Mouse (Mus musculus): ENCODE data around the gene Necab3.

The Necab3 gene

DNA sequence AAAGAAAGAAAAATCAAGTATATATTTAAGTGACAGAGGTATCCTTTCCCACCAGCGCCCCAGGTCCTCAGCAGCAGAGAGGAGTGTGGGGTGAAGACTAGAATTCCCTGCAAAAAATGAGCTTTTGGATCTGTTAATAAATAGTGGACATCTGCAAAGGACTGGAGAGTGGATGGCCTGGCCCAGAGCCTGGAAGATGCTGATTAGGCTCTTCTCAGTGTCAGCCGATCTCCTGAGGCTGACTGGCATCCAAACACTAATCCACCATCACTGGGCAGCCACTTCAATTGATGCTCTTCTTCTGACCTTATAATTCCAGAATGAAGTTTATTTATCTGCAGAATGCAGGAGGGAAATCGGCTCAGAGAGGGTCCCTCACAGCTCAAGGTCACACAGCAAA lies 14.3 kb upstream of the Necab3 start:
- in situ Hi-C loops (cut with MboI, MseI) = no loop called here

DNA sequence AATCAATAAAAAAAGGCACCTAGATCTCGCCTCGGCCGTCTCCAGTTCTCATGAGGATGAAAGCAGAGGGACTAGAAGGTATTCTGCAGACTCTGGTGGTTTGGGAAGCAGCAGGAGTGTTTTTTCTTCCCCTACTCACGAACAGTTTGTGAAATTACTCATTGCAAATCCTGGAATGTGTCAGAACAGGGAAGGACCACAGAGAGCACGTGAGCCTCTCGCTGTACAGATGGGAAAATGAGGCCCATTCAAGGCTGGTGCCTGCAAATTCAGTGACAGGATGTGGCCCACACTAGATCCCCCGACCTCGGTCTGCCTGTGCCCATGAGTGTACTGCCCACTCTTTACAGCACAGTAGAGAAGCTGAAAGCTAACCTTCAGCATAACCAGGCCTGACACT lies 13.3 kb upstream of the Necab3 start:
- in situ Hi-C loops (cut with MboI, MseI) = no loop called here

GRCm38 (mm10) chr2:154571266-154571665 lies 12.6 kb upstream of the Necab3 start:
- in situ Hi-C loops (cut with MboI, MseI) = no loop called here

DNA sequence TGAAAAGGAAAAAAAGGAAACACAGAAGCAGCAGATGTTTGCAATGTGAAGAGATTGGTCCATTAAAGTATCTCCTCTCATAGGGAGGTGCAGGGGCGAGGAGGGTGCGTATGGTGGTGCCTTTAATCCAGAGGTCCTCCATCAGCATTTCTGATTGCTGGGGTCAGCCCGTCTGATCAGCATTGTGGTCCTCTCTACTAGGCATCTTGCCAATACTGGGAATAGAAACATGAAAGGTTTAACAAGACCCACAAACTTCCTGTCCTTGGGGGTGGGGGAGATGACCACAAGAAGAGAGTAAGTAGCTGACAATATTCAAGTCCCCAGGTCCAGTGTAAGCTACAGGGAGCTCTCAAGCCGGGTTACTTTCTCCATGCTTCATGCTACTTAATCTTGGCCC lies 12.0 kb upstream of the Necab3 start:
- in situ Hi-C loops (cut with MboI, MseI) = no loop called here

- in situ Hi-C loops (cut with MboI, MseI) = no loop called here
These were observed 11.2 kb upstream of the Necab3 start, which contains the start of gene E2f1 for GRCm38 (mm10) chr2:154569836-154570286. Gene E2f1 (minus strand): TSS chr2:154569892.

DNA sequence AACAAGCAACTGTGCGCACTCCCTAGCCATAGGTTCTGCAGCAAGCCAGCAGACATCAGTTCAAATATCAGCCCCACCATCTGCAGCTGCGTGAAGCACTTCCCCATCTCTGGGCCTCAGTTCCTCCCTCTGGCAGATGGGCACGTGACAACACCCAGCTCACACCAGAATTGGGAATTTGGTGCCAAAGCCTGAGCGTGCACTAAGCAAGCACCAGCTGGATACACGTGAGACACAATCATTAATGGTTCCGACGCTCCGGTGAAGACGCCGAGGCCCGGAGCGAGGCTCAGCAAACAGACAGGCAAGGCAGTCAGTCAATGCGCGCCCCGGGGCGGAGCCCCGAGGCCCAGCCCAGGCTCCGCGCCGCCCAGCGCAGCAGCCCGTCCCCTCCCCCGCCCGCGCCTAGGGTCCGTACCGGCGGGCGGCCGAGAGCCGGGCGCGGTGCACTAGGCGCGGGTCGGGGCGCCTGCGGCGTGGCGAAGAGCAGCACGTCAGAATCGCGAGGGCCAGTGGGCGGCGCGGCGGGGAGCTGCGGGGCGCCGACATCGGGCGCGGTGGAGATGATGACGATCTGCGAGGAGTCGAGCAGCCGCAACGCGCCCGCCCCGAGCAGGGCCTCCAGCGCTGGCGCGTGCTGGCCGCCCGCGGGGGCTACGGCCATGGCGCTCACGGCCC lies 10.5 kb upstream of the Necab3 start:
- in situ Hi-C loops (cut with MboI, MseI) = no loop called here

DNA sequence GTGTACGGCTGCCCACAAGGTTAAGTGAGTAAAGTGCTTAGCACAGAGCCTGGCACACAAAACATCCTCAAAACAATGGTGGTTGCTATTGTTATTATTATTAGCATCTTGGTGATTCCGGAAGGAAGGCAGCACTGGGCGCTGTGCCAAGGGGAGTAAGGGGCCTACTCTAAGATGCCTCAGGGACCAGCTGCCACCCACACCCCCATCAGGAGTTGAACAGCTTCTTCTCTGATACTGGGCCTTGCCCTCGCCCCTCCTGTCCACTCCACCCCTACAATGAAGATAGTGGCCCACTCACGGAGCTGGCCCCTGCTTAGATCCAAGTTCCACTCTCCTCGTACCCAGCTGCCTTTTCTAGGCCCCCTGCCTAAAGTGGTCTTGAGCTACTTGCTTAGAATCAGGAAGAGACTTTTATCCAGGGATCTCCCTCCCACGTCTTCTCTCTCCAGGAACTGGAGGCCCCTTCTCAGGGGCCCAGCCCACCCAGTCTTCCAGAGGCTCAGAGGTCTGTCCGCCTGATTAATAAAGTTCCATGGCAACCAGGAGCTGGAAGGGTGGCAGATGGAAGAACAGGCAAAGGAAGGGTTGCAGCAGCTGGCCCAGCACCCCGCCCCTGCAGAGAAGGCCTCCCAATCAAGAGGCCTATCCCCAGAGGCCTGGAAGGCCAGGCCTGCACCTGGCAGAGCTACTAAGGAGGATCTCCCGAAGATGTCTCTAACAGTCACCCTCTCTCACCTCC lies 9.8 kb upstream of the Necab3 start:
- in situ Hi-C loops (cut with MboI, MseI) = no loop called here

- in situ Hi-C loops (cut with MboI, MseI) = no loop called here
These were observed 9.1 kb upstream of the Necab3 start for GRCm38 (mm10) chr2:154567766-154568165.

DNA sequence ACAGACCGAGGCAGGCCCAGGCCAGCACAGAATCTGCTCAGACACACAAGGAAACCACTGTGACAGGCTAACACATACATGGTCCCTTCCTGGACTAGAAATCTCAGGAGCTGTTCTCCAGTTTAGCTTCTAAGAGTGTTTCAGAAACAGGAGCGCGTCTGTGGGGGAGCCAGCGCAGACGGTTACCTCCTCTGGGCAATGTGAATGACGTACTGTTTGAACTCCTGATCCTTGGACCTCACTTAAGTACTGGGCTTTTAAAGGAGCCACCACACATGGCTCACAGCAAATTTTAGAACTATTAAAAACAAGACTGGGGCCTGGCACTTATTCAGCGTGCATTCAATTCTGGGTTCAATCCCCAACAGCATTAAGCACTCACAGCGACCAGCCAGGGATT lies 8.0 kb upstream of the Necab3 start:
- in situ Hi-C loops (cut with MboI, MseI) = no loop called here

GRCm38 (mm10) chr2:154565562-154565961 lies 6.9 kb upstream of the Necab3 start:
- in situ Hi-C loops (cut with MboI, MseI) = no loop called here

DNA sequence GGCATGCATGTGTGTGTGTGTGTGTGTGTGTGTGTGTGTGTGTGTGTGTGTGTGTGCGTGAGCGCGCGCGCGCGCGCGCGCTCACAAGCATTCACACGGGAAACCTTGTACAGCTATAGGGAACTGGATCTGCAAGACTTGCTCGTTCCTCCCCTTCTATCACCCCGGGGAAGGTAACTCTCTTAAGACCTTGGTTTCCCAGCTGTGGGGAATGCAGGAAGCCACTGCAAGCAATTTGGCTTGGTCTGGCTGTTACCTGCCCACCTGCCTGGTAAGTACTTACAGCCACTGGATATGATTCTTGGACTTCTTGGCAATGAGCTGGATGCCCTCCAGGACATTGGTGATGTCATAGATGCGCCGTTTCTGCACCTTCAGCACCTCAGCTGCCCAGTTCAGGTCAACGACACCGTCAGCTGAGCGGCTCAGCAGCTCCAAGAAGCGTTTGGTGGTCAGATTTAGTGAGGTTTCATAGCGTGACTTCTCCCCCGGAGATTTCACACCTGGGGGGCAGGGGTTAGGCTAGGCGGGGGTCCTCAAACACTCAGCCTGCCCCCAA lies 5.0 kb upstream of the Necab3 start:
- in situ Hi-C loops (cut with MboI, MseI) = no loop called here

GRCm38 (mm10) chr2:154557184-154557832 lies 1.4 kb downstream of the Necab3 start:
- in situ Hi-C loops (cut with MboI, MseI) = no loop called here

DNA sequence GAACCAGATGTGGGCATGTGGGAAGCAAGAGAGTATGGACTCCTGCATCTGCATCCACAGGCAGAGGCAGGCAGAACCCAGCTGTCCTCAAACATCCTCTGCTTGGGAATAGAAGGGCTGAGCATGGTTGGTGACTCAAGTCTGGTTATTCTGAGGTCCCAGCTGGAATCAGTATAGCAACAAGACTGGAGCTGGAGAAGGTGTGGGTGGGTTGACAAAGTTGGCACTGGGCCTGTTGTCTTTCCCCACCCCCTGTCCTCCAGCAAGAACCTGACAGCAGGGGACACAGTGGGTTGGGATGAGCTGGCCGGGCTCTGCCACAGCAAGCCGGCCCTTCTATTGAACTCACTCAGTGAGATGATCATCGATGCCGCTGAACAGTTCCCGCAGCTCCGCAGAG lies 3.5 kb downstream of the Necab3 start:
- in situ Hi-C loops (cut with MboI, MseI) = no loop called here

DNA sequence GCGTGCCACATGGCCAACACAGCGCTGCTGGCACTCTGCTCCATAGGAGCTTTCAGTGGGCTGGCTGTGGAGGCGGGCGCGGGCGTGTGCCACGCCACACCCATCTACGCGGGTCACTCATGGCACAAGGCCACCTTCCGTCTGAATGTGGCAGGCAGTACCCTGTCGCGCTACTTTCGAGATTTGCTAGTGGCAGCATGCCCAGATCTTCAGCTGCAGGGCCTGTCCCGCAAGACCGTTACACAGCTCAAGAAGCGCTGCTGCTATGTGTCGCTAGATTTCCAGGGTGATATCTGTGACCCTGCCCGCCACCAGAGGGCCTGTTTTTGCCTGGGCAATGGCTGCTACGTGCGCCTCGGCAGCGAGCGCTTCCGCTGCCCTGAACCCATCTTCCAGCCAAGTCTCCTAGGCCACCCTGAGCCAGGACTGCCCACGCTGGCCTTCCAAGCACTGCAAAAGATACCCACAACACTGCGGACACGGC lies 6.2 kb downstream of the Necab3 start:
- in situ Hi-C loops (cut with MboI, MseI) = no loop called here

DNA sequence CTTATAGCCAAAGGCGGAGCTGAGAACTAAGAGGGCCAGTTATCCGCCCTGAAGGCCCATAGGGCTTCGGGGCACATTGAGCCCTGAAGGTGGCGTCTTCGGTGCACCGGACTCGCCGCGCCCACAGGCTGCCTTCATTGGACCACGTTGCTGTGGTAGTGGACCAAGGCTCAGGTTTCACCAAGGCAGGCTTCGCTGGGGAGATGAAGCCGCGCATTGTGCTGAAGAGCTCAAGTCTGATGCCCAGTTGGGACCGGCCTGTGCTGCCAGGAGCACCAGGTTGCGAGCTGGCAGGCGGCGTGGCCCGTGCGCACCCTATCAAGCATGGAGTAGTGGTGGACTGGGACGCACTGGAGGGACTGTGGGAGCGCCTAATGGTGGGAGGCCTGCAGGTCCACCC lies 6.8 kb downstream of the Necab3 start:
- in situ Hi-C loops (cut with MboI, MseI) = no loop called here

DNA sequence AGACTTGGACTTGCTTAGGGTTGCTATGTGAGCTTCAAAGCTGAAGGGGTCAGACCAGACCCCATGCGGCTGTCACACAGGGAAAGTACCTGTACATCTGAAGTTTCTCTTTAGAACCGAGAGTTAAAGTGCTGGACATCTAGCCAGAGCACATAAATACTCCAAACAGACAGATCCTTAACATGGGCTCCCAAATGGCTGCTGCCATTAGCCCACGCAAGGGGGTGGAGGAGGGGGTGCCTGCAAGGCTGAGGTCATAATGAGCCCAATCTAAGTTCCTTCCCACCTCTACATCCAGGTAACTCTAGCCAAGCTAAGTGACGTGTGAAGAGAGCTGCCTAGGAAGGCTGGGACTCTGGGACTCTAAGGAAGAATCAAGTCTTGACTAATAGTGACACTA lies 7.2 kb downstream of the Necab3 start, which contains the start of gene Actl10:
Gene Actl10 (plus strand): TSS at position 301 of the 400 bp plus-strand sequence.
- in situ Hi-C loops (cut with MboI, MseI) = no loop called here

DNA sequence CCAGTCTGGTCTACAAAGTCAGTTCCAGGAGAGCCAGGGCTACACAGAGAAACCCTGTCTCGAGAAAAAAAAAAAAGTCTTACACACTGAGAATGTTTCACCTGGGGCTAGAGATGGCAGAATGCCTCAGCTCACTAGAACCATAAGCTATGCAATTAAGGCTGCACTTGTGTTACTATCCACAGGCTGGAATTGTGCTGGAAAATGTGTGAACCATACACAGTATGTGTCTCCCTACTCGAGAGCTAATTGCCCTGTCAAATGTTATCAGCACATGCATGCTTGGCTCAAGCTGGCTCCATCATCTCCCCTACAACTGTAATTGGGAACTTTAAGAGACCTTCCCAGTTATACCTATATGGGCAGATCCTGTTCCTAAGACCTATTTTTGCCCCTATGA lies 7.8 kb downstream of the Necab3 start:
- in situ Hi-C loops (cut with MboI, MseI) = no loop called here

DNA sequence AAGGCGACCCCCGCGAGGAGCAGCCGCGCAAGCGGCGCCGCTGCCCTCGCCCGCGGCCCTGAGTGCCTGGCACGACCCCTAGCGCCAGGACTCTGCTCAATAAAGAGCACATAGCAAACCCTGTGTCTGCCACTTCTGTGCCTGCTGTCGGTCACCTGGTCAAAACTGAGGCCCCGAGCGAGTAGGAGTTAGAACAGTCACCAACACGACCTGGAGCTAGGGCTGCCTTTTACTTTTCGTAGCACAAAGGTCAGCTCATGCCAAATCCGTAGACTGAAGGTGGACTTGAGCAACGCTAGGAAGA lies 8.9 kb downstream of the Necab3 start:
- in situ Hi-C loops (cut with MboI, MseI) = loop anchor here in 1 of 2 experiments (5.0 kb wide), 1 partner anchor 133 kb away; no protein-coding TSS in a partner anchor

GRCm38 (mm10) chr2:154549127-154549885 lies 9.4 kb downstream of the Necab3 start:
- in situ Hi-C loops (cut with MboI, MseI) = loop anchor here in 1 of 2 experiments (5.0 kb wide), 1 partner anchor 132 kb away; no protein-coding TSS in a partner anchor

GRCm38 (mm10) chr2:154548688-154549087 lies 10.0 kb downstream of the Necab3 start:
- in situ Hi-C loops (cut with MboI, MseI) = loop anchor here in 1 of 2 experiments (5.0 kb wide), 1 partner anchor 131 kb away; no protein-coding TSS in a partner anchor

DNA sequence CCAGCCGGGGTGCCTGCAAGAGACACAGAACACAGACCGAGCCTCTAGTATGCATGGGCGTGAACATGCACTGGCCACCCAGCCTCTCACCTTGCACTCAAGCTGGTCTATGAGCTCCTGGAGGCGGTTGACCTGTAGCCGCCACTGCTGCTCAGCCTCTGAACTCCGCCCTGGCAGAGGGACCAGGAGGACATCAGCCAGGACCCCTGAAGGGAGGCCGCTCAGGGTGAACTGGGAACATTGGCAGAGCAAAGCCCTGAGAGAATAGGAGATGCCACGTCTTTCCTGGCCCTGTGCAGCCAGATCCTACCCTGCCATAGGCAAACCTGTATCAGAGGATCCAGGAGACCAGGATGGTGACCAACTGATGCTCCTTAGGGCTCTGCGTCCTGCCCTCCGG lies 12.0 kb downstream of the Necab3 start, which contains the start of gene 1700003F12Rik:
Gene 1700003F12Rik (plus strand): TSS at position 375 of the 400 bp plus-strand sequence.
- in situ Hi-C loops (cut with MboI, MseI) = loop anchor here in 1 of 2 experiments (5.0 kb wide), 1 partner anchor 129 kb away; no protein-coding TSS in a partner anchor

Measured in T-helper 17 cell (primary cell).